Mouse (Mus musculus): Measurements from ENCODE around the gene Stim2. TPM values are rescaled to one million over a fixed set of nuclear protein-coding genes. Genes with fewer than 3 reads are reported as not detected.

The Stim2 gene
- total RNA-seq (2021): 100 to 1,000 TPM; 145 to 152 TPM

DNA sequence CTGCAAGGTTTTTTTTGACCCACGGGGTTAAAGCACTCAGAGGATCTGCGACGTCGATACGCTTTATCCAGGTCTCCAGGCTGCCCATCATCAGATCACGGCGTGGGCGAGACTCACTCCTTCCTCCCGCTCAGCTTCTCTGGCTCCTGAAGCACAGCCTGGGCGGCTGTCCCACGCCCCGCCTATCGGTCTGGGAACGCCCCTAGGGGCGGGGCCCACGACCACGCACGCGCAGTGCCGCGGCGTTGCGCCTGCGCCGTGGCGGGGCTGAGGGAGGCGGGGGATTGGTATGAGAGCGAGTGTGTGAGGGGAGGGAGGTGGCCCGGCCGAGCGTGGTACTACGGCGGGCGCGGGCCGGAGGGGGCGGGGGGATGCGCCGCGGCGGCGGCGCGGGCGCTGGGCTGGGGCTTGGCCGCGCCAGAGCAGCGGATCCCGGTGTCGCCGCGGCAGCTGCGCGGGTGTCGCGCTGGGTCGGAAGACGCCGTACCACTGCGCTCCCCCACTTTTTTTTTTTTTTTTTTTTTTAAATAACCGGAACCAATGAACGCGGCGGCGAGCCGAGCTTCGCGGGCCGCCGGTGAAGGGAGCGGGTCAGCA is at the start of gene Stim2:
Stim2 (plus strand) TSS at position 354 of the 597 bp plus-strand sequence.
- DNase-seq (ENCODE audit: extremely low spot score in 1 of 2, low spot score in 1 of 2): peak; percentile 91 to 94

DNA sequence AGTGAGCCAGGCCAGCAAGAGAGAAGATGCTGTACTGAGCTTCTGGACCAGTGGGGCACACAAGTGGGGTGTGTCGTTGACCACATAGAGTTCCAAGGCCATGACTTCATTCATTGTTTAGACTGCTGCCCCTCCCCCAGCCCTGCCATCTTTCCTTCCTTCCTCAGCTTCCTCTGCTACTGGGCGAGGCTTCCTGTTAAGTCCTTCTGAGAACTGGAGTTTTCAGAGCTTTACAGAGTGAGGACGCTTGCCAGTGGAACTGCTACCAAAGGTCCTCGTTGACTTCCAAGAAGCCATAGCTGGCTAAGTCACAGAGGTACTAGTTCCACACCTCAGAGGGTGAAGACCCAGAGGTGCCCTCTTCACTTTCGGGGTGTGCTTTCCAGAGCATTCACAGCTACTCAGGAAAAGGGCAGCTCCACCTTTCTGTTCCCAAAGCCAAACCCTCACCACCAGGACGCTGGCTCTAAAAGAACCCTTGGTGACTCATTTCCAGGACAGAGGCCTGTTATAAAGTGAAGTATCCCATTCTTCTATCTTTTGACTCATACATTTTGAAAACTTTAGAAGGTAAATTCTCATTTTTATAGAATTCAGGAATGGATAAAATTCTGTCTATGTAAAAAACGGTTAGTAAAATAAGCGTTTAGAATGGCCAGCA is 49.6 kb upstream of the Stim2 start:
- no peak for DNase-seq (ENCODE audit: extremely low spot score in 1 of 2, low spot score in 1 of 2)

DNA sequence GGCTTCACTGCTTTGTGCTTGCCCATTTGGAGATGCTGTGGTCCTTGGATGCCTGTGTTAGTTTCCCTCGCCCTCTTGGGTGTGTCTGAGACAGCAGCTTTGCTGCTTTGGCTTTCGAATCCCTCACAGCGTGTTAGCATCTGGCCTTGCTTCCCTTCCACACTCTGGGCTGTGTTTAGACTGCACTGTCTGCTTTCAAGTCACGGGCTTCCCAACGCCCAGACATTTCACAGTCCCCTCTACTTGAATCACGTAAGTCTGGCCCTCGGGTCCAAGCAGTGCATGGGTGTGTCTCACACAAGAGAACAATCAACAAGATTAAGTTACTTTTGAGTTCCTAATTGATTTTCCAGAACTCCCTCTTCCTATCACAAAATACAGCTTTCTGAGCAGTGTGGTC is 48.1 kb upstream of the Stim2 start:
- DNase-seq (ENCODE audit: extremely low spot score in 1 of 2, low spot score in 1 of 2): no peak

DNA sequence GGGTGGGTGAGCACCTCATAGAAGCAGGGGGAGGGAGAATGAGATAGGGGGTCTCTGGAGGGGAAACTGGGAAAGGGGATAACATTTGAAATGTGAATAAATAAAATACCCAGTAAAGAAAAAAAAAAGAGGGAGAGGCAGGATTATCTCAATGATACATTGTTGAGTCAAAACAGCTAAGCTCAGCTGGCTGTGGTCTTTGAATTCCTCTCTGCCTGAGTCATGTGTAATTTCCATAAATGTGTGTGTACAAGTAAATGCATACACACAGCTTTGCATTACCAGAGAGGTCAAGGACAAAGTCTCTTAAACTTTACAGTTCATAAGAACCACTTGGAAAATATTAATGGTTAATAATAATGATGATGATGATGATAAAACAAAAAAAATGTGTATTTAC is 45.1 kb upstream of the Stim2 start:
- DNase-seq (ENCODE audit: extremely low spot score in 1 of 2, low spot score in 1 of 2): no peak

DNA sequence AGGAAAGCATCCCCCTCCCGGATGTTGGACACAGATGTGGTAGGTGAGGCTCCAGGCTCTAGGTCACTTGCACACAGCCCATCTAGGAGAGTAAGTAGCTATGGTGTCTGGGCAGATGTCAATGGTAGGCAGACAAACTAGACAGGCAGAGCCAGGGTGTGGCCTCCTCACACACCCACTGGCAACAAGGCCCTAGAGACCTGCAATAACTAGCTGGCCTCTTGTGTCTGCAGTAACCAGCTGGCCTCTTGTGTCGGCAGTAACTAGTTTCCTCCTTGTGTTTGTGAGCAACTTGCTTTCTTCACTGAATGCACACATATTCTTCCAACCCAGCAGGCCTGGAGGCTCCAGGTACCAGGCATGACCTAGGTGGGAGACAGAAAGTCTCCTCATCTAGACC is 44.5 kb upstream of the Stim2 start:
- DNase-seq (ENCODE audit: extremely low spot score in 1 of 2, low spot score in 1 of 2): no peak

DNA sequence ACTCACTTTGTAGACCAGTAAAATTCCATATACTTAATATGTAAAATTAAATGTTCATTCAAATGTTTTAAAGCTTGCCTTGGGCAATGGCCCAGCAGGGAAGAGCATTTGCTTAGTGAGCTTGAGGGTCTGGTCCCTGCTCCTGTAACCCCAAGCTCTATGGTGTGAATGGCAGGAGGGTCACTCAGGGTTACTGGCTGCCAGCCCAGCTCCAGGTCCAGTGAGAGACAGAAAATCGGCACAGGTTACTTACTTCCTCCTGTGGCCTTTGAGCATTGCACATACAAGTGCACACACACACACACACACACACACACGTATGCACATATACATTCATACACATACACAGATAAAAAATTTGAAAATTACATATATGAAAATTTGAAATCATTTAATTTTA is 42.3 kb upstream of the Stim2 start:
- no peak for DNase-seq (ENCODE audit: extremely low spot score in 1 of 2, low spot score in 1 of 2)

DNA sequence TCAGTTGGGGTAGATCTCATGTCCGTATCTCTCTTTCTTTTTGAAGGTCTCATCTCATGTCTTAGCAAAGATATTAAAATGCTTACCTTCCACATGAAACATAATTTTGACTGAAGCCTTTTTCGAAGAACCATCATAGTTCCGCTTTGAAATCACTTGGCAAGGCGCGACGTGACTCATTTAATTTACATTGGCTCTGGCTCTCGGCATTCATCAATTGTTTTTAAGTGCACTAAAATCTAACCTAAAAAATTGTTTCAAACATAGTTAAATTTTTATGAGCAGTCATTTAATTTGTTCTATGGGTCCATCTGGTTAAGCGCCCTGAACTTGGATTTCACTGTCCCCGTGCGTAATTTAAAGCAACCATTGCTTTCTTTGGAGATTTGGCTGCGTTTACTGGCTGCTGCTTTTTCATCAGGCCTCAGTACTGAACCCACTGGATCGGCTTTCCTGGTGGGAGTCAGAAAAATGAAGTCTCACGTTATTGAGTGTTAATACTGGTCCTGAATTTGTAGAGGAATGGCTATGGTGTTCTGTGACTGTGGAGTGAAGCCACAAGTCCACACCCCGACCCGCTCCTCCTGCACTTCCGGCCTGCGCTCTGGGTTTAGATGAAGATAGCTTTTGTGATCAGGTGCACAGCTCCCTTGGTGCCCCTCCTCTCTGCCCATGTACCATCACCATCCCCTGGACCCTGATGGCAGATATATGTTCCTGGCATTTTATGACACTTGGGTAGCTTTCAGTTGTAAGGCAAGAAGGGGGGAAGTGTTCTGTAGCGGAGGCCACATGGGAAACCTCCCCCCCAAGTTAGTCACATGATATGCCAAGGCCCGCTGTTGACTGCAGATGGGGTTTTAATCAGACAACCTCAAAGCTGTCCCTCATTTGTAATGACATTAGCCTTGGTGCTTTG is 41.6 kb upstream of the Stim2 start:
- DNase-seq (ENCODE audit: extremely low spot score in 1 of 2, low spot score in 1 of 2): no peak

DNA sequence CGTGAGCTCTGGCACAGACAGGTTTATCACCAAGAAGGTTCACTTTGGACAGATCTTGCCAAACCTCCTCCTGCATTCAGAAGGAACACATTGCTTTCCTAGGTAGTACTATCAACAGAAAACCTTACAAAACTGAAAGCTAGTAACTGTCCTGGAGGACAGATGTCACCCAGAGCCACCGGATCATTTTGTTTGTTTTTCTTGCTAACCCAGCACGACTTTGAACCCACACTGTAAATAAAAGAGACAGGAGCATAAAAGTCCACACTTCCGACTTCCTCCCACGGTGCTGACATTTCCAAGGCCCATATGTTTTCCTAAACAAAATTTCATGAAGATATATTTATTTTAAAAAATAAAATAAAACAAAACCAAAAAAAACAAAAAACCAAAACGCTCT is 41.0 kb upstream of the Stim2 start:
- no peak for DNase-seq (ENCODE audit: extremely low spot score in 1 of 2, low spot score in 1 of 2)

DNA sequence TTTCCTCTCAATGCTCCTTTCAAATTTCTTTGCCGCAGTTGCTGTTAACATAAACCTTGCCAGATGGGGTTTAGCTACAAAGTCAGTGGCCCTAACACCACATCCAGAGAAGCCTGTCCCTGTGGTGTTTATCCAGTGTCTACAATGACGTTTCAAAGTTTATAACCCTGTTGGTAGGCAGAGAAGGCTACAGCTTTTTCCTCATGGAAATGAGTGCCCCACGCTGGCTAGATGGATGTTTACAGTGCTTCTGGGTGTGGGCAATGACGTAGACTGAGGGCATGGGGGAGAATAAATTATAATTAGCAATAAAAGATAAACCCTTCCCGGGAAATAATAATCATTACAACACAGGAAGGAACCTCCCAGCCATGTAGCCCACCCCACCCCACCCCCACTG is 37.1 kb upstream of the Stim2 start:
- no peak for DNase-seq (ENCODE audit: extremely low spot score in 1 of 2, low spot score in 1 of 2)

DNA sequence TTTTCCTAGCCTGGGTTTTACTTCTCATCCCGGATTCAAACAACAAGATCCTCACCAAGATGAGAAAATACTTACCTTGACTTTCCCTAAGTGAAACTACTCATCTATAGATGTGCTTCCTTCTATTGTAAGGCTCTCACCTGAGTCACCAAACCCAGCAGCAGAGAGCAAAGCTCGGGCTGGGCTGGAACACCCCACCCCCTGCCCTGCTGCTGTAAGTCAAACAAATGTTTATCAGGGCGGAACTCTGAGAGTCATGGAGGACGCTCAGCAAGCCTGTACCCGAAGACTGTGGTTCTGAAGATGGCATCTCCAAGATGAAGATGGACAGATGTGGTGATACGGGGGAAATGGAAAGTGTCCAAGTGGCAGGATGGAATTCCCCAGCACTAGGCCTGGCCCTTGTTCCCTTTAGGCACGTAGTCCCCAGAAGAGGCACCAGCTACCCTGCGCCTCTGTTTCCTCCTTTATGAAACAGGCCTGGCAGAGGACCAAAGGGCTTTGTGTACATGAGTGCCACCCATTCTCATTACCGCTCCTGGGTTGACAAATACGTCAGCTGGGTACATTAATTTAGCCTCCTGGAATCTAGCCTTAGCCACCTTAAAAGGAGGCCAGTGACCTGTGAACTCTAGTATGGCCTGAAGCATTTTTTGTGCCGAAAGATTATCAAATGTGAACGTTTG is 36.3 kb upstream of the Stim2 start:
- no peak for DNase-seq (ENCODE audit: extremely low spot score in 1 of 2, low spot score in 1 of 2)

DNA sequence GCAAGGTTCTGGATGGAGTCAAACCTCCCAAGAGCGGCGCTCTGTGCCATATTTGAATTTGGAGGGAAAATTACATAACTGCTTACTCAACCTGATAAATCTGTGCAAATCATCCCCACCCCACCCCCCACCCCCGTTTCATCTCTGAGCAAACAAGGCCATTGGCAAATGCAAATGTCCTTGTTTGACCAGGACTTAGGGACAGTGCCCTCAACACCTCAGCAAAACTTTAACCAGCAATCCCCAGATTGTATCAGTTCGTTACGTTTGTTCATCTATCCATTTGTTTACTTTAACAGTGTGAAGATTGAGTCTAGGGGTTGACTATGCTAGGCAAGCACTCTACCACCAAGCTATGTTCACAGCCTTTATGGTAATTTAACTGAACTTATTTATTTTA is 32.6 kb upstream of the Stim2 start:
- DNase-seq (ENCODE audit: extremely low spot score in 1 of 2, low spot score in 1 of 2): no peak

DNA sequence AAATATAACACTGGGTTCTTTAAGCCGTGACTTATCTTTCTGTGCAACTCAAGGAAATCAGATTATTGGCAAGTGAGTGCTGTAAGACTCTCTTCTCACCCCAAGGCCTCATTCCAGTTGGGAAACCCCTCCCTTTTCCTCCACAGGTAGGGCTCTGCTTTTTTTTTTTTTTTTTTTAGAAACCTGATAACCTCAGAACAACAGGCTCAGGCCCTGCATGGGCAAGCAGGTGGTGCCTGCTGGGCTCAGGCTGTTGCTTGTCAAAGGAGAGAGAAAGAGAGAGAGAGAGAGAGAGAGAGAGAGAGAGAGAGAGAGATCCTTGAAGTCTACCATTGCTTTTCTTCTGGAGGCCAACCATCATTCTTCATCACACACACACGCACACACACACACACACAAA is 30.7 kb upstream of the Stim2 start:
- no peak for DNase-seq (ENCODE audit: extremely low spot score in 1 of 2, low spot score in 1 of 2)

DNA sequence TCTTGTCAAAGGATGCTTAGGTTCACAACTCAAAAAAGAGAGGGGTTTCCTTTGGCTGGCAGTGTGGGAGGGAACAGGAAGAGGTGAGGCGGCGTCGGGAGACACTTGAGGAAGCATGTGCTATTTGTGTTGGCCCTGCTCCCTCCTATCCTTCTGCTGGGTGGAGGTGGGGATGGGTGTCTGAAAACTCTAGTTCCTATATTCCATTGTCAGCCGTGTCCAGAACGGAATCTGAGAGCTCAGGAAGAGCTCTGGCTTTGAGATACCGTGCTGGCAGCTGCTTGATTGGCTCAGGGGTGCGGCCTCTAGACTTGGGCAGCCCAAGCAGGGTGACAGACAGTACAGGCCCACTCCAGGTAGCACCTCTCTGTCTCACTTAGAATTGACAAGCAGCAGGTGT is 28.1 kb upstream of the Stim2 start:
- DNase-seq (ENCODE audit: extremely low spot score in 1 of 2, low spot score in 1 of 2): no peak

DNA sequence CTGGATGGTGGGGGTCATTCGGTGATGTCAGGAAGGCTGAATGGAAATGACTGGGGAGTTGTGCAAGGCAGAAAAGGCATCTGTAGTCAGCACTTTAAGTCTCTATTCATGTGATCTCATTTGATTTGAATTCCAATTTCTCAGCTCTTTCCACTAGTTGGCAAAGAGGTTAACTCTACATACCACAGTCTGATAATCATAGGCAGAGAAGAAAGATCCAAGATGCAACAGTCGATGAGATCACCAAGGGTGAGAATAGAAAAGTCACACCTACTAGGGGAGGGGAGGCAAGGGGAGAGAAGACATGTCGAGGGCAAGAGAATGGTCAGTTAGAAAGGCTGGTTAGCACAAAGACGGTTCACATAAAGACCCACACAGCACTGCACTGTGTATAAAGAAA is 27.1 kb upstream of the Stim2 start:
- DNase-seq (ENCODE audit: extremely low spot score in 1 of 2, low spot score in 1 of 2): no peak

DNA sequence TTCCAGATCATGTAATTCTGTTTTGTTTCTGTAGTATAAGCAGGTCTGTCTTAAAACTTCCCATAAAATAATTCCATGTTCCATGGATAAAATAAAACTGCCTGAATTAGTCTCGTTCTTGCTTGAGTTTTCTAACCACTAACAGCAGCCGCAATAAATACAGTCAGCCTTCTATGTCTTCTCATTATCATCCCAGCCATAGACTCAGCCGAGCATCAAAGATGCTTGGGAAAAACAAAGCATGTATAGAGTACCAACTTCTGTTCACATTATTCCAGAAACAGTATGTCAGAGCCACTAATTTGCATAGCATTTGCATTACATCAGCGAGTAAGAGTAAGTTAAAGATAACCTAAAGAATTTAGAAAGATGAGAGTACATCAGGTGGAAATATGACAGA is 25.4 kb upstream of the Stim2 start:
- no peak for DNase-seq (ENCODE audit: extremely low spot score in 1 of 2, low spot score in 1 of 2)

DNA sequence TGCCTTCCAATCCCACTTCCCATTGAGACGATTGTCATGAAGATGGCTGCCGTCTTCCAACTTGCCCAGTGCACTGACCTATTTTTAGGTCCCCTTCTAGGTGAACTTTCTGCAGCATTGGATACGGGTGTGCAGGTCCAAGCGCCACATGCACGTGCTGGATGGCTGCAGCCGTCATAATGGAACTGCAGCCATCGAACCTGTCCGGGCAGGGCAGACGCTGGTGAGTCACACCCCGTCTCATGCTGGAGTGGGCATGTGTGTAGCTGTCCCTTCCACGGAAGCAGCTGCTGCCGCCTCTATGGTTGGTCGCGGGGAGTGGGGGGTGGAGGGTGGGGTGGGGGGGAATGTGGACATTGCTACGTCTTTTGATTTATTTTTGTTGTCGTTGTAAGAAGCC is 21.8 kb upstream of the Stim2 start:
- DNase-seq (ENCODE audit: extremely low spot score in 1 of 2, low spot score in 1 of 2): no peak

DNA sequence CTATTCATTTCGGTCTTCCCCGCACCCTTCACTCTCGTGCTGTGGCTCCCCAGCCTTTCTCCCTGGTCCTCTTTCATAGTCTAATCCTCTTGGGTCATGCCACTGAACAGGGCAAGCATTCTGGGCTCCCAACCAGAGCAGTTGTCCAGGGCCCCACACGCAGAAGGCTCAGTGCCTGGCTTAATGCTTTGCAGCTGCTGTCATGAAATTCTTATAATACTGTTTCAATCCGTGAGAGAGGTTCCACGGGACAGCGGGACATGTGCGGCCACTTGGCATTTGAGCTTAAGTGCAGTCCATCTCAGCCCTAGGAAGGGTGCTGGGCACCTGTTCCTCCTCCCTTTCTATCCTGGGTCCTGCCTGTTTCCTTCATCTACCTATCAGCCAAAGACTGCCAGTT is 21.2 kb upstream of the Stim2 start:
- no peak for DNase-seq (ENCODE audit: extremely low spot score in 1 of 2, low spot score in 1 of 2)

DNA sequence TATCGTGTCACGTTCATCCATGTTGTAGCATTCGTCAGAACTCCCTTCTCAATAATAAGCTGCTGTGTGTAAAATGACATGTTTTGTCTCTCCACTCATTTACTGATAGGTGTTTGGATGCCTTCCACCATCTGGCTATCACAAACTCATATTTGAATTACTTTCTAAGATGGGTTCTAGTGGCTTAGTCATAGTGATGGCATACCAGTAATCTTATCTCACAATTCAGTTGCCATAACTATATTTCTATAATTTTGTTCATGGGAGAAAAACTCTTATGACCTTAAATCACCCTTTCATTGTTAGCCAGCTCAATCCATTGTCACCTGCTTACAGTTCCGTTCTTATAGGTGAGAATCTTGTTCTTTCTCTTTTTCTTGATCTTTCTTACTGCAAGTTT is 14.9 kb upstream of the Stim2 start:
- DNase-seq (ENCODE audit: extremely low spot score in 1 of 2, low spot score in 1 of 2): no peak

DNA sequence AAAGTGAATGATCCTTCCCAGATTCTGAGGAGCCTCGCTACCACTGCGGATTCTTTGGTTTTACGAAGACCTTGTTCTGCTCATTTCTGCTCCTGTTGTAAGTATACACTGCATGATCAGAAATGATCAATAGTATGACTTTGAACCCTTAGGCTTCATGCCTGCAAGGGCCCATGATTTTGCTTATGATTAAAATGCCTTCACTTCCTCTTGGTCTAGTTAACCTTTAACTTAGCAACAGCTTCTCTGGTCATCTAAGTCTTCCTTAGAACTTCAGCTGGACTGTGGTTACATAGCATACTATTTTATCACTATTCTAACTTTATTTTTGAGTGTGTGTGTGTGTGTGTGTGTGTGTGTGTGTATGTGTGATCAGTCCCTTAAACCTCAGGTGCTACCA is 12.7 kb upstream of the Stim2 start:
- DNase-seq (ENCODE audit: extremely low spot score in 1 of 2, low spot score in 1 of 2): no peak

DNA sequence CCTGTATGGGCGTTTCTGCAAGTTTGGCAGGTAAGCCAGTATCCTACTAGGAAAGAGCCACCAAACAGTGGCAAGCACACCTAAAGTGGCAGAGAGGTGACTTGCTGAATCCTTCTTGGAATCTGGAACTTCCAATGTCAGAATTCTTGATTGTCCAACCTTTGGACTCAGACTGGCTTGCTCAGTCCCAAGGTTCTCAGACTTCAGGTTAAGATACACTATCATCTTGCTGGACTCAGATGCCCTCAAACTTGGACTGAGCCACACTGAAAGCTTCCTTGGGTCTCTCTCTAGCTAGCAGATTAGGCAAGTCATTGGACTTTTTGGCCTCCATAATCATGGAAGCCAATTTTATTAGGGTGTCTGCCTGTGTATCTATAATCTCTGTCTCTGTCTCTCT is 10.8 kb upstream of the Stim2 start:
- no peak for DNase-seq (ENCODE audit: extremely low spot score in 1 of 2, low spot score in 1 of 2)

DNA sequence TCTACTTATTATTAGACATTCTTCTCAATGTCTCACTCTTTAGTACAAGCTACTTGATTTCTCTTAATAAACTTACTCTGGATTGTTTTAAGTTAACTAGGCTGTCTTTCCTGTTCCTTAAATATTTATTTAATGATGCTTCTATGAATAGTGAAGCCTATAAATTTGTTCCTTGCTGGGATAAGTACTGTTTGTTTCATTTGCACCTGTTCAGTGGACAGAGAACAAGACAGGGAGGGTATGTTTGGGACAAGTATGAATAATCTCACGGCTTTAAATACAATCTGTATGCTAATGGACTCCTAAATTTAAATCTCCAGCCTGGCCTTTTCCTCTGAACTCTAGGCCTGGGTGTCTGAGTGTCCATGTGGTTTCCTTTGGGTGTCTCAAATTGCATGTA is 10.2 kb upstream of the Stim2 start:
- no peak for DNase-seq (ENCODE audit: extremely low spot score in 1 of 2, low spot score in 1 of 2)
